Mouse (Mus musculus) G1E (cell line): ENCODE measurements at regions not wholly inside any gene's neighbourhood (a gene's known extent, or its start where the extent isn't known, plus 50 kb on each side); places are given as distances from the start of the nearest gene placed in this dataset.

Experiments
- ATAC-seq: 2 replicates; pipeline ENCODE4 v1.8.0; 2016; ENCODE audit warnings: mild to moderate bottlenecking; ENCODE audit not compliant: insufficient number of reproducible peaks, poor library complexity, low FRiP score, severe bottlenecking; ENCODE audit errors: extremely low read depth
- DNase-seq: peaks from one replicate; pipeline ENCODE4 v3.0.0; 2012; ENCODE audit warnings: low spot score
- H3K27me3 ChIP-seq: 2 replicates; pipeline ENCODE4 v1.6.1; 2012; ENCODE audit warnings: mild to moderate bottlenecking, low read length, inconsistent platforms; ENCODE audit not compliant: insufficient read depth
- H3K36me3 ChIP-seq: replicated peaks from 2 replicates; pipeline ENCODE3; 2012; ENCODE audit warnings: mild to moderate bottlenecking, inconsistent platforms
- H3K4me1 ChIP-seq: 2 replicates; pipeline ENCODE4 v1.6.1; 2012; ENCODE audit warnings: low read depth, low read length, inconsistent platforms, mixed read lengths; ENCODE audit not compliant: insufficient read depth
- H3K4me3 ChIP-seq: 2 replicates; pipeline ENCODE4 v1.5.1; 2012; ENCODE audit warnings: low read depth, mild to moderate bottlenecking, inconsistent platforms, low read length, moderate library complexity, mixed read lengths
- H3K9me3 ChIP-seq: replicated peaks from 2 replicates; pipeline ENCODE4 v1.6.1; 2012; ENCODE audit warnings: inconsistent platforms
- CTCF ChIP-seq: IDR thresholded peaks from 2 replicates; pipeline ENCODE4 v1.5.1; 2012; ENCODE audit warnings: low read depth, low read length, inconsistent platforms, mixed read lengths
- GATA1 ChIP-seq: IDR thresholded peaks from 2 replicates; pipeline ENCODE4 v1.6.1; 2012; ENCODE audit warnings: borderline replicate concordance, low read length, inconsistent platforms, mixed read lengths
- GATA2 ChIP-seq: IDR thresholded peaks from 2 replicates; pipeline ENCODE4 v1.6.1; 2012; ENCODE audit warnings: low read depth, low read length, inconsistent platforms, borderline replicate concordance
- POLR2AphosphoS5 ChIP-seq: IDR thresholded peaks from 2 replicates; pipeline ENCODE4 v1.6.1; 2012; ENCODE audit warnings: low read depth, low read length, inconsistent platforms; ENCODE audit not compliant: insufficient replicate concordance
- TAL1 ChIP-seq: conservative IDR thresholded peaks from 2 replicates; pipeline ENCODE4 v1.6.1; 2012; ENCODE audit warnings: low read depth, low read length, inconsistent platforms, mixed read lengths

- no peaks in the 10 kb centered on the region for H3K27me3 ChIP-seq
- no peaks in the 10 kb centered on the region for H3K4me1 ChIP-seq
- TF ChIP-seq GATA1 (no peak), CTCF (no peak), GATA2 (no peak), TAL1 (no peak), POLR2AphosphoS5 (no peak)
- H3K36me3 ChIP-seq, result no peaks in the 10 kb centered on the region
- peaks cover 74% of the 10 kb centered on the region for H3K9me3 ChIP-seq
- DNase-seq (no peak), ATAC-seq (no peak)
- H3K4me3 ChIP-seq, result no peak overlapping the region
Observed at GRCm38 (mm10) chr1:190269181-190269580, 98.7 kb upstream of the Prox1 start.

GRCm38 (mm10) chr1:190265085-190265780 lies 94.7 kb upstream of the Prox1 start:
- Histone ChIP-seq H3K9me3 (peaks cover 73% of the 10 kb centered on the region), H3K36me3 (no peaks in the 10 kb centered on the region), H3K27me3 (no peaks in the 10 kb centered on the region), H3K4me3 (no peak overlapping the region), H3K4me1 (no peaks in the 10 kb centered on the region)
- TF ChIP-seq GATA1 (no peak), TAL1 (no peak), CTCF (no peak), POLR2AphosphoS5 (no peak)
- no peak for ATAC-seq
- no peak for DNase-seq

GRCm38 (mm10) chr1:190264501-190264900 lies 94.0 kb upstream of the Prox1 start:
- DNase-seq, result no peak
- Histone ChIP-seq H3K27me3 (no peaks in the 10 kb centered on the region), H3K36me3 (no peaks in the 10 kb centered on the region), H3K9me3 (peaks cover 73% of the 10 kb centered on the region), H3K4me3 (no peak overlapping the region), H3K4me1 (no peaks in the 10 kb centered on the region)
- no peak for ATAC-seq
- TF ChIP-seq TAL1, result no peak
- TF ChIP-seq CTCF, result no peak
- TF ChIP-seq GATA1, result no peak
- TF ChIP-seq POLR2AphosphoS5, result no peak
- TF ChIP-seq GATA2, result no peak

GRCm38 (mm10) chr1:190263620-190264019 lies 93.1 kb upstream of the Prox1 start:
- ATAC-seq (no peak), DNase-seq (no peak)
- Histone ChIP-seq H3K36me3 (no peaks in the 10 kb centered on the region), H3K4me3 (no peak overlapping the region), H3K4me1 (no peaks in the 10 kb centered on the region), H3K27me3 (no peaks in the 10 kb centered on the region), H3K9me3 (peaks cover 71% of the 10 kb centered on the region)
- no peak for TF ChIP-seq CTCF
- no peak for TF ChIP-seq POLR2AphosphoS5
- no peak for TF ChIP-seq GATA1
- no peak for TF ChIP-seq TAL1
- no peak for TF ChIP-seq GATA2

- Histone ChIP-seq H3K4me3 (no peak overlapping the region), H3K9me3 (peaks cover 80% of the 10 kb centered on the region), H3K27me3 (no peaks in the 10 kb centered on the region), H3K36me3 (no peaks in the 10 kb centered on the region), H3K4me1 (no peaks in the 10 kb centered on the region)
- TF ChIP-seq GATA2 (no peak), TAL1 (no peak)
- no peak for DNase-seq
- ATAC-seq, result no peak
Observed at GRCm38 (mm10) chr1:190259576-190259975, 89.1 kb upstream of the Prox1 start.

- no peak for TF ChIP-seq TAL1
- TF ChIP-seq CTCF, result no peak
- no peak for TF ChIP-seq GATA1
- no peak for TF ChIP-seq POLR2AphosphoS5
- TF ChIP-seq GATA2, result no peak
- DNase-seq, result no peak
- no peak for ATAC-seq
- H3K9me3 ChIP-seq, result peaks cover 87% of the 10 kb centered on the region
- no peaks in the 10 kb centered on the region for H3K27me3 ChIP-seq
- no peak overlapping the region for H3K4me3 ChIP-seq
- H3K36me3 ChIP-seq, result no peaks in the 10 kb centered on the region
- no peaks in the 10 kb centered on the region for H3K4me1 ChIP-seq
Observed at GRCm38 (mm10) chr1:190250574-190251246, 80.2 kb upstream of the Prox1 start.
